ENCODE assay signal across 14 mouse cellular contexts in genomic region chr19:42308931-42309330, GRCm38 (mm10).
"Had no signal": no experiment of that assay in that cellular context is flagged by ENCODE, and none has a peak within 500 bp of the region (broad histone marks: within the 10 kb centered on the region; RNA-seq: fewer than 3 reads in every experiment).

No protein-coding gene starts in this region.

- H3K4me2 ChIP-seq: lung, embryonic 14.5 days; midbrain, embryonic 12.5 days; midbrain, embryonic 15.5 days; neural tube, embryonic 12.5 days had no signal

- H3K27me3 ChIP-seq: midbrain, embryonic 15.5 days; neural tube, embryonic 12.5 days had no signal

- H3K36me3 ChIP-seq: midbrain, embryonic 10.5 days; midbrain, embryonic 12.5 days; midbrain, embryonic 15.5 days; neural tube, embryonic 12.5 days had no signal

- H3K27ac ChIP-seq: midbrain, embryonic 10.5 days; midbrain, embryonic 12.5 days; midbrain, embryonic 15.5 days; neural tube, embryonic 12.5 days had no signal

- H3K4me3 ChIP-seq: midbrain, embryonic 10.5 days; midbrain, embryonic 12.5 days; midbrain, embryonic 15.5 days; neural tube, embryonic 12.5 days had no signal

- DNase-seq: lung, adult 18-20 months; lung, embryonic 14.5 days; lung, postnatal 10 days; lung, postnatal 4 days; right cerebral cortex, postnatal 25 days; right cerebral cortex, postnatal 4 days; spleen, adult 18-20 months; thymus, adult 18-20 months; thymus, postnatal 14 days; thymus, postnatal 36 days had no signal

- H3K9me3 ChIP-seq: midbrain, embryonic 10.5 days; midbrain, embryonic 12.5 days; midbrain, embryonic 15.5 days; neural tube, embryonic 12.5 days had no signal

- H3K9ac ChIP-seq: lung, embryonic 14.5 days; midbrain, embryonic 12.5 days; midbrain, embryonic 15.5 days; neural tube, embryonic 12.5 days had no signal

- ATAC-seq: midbrain, embryonic 15.5 days had no signal
